Mouse (Mus musculus) midbrain, embryonic 12.5 days (tissue): ENCODE results near the gene Apobec4. TPM values are rescaled to one million over a fixed set of nuclear protein-coding genes. Genes with fewer than 3 reads are reported as not detected.

ENCODE experiments used
- ATAC-seq: fragments of 200-750 bp; cut with Nextera tagmentation; 2 replicates; pipeline ENCODE4 v1.8.0; 2017; ENCODE audit warnings: low read depth, moderate TSS enrichment, moderate library complexity; ENCODE audit not compliant: low FRiP score
- H3K27ac ChIP-seq: fragments of 300-500 bp; sonication (generic); replicated peaks from 2 replicates; pipeline ENCODE4 v1.5.1; 2016; ENCODE audit warnings: mild to moderate bottlenecking
- H3K27me3 ChIP-seq: fragments of 300-500 bp; sonication (generic); 2 replicates; pipeline ENCODE4 v1.6.1; 2016; ENCODE audit warnings: mild to moderate bottlenecking
- H3K36me3 ChIP-seq: fragments of 300-500 bp; sonication (generic); 2 replicates; pipeline ENCODE4 v1.6.1; 2016
- H3K4me1 ChIP-seq: fragments of 300-500 bp; sonication (generic); 2 replicates; pipeline ENCODE4 v1.6.1; 2016
- H3K4me2 ChIP-seq: fragments of 300-500 bp; sonication (generic); replicated peaks from 2 replicates; pipeline ENCODE4 v1.6.1; 2016; ENCODE audit warnings: mild to moderate bottlenecking, moderate library complexity
- H3K4me3 ChIP-seq: fragments of 300-500 bp; sonication (generic); 2 replicates; pipeline ENCODE4 v1.5.1; 2016; ENCODE audit warnings: mild to moderate bottlenecking
- H3K9ac ChIP-seq: fragments of 300-500 bp; sonication (generic); replicated peaks from 2 replicates; pipeline ENCODE4 v1.6.1; 2016; ENCODE audit warnings: mild to moderate bottlenecking, moderate library complexity
- H3K9me3 ChIP-seq: fragments of 300-500 bp; sonication (generic); 2 replicates; pipeline ENCODE4 v1.6.1; 2016; ENCODE audit warnings: mild to moderate bottlenecking
- WGBS: fragments of 180-500 bp; shearing (Covaris S2); methylation state at CpG from one replicate; pipeline ENCODE4 v1.1.7; 2016; 5-methylcytosine and 5-hydroxymethylcytosine counted together
- polyA plus RNA-seq: library from polyadenylated mRNA; unstranded; fragments of >200 nt; fragmentation: Nextera tagmentation; extraction: Ambion mirVana; gene quantifications from 2 replicates; pipeline ENCODE4 v1.2.1, GENCODE M21; 2016

Gene Apobec4
- polyA plus RNA-seq, 1 experiment from 2014 or later, result not detected

GRCm38 (mm10) chr1:152726095-152726494 lies 24.3 kb upstream of the Apobec4 start:
- Histone ChIP-seq H3K4me3 (no peak overlapping the region), H3K27me3 (no peaks in the 10 kb centered on the region), H3K4me1 (no peaks in the 10 kb centered on the region), H3K27ac (no peak overlapping the region), H3K9me3 (no peaks in the 10 kb centered on the region), H3K4me2 (no peak overlapping the region), H3K36me3 (no peaks in the 10 kb centered on the region), H3K9ac (no peak overlapping the region)
- no peak for ATAC-seq
- WGBS, result 87% methylated on average over 3 of the region's 3 CpGs

DNA sequence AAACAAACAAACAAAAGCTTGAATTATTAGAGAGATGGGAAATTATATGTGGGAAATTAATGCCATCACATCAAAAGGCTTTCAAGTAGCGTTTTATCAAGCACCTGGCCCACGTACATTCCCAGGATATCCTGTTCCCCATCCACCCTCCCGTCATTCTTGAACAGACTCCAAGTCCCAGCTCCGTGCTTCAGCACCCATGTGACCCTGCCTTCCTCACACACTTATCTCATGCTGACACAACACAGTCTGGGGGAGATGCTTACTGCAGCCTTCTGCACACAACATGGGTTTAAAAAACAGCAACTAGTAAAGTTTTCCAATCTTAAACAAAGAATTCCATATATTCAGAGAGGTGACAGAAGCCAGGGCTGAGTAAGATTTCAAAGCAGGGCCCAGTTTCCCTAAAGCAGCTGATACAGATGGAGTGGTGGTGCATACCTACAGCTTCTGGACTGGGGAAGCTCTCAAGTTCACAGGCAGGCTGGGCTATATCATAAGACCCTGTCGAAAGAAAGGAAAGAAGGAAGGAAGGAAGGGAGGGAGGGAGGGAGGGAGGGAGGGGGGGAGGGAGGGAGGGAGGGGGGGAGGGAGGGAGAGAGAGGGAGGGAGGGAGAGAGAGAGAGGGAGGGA lies 22.6 kb upstream of the Apobec4 start:
- no peak overlapping the region for H3K9ac ChIP-seq
- no peak for ATAC-seq
- H3K4me3 ChIP-seq, result no peak overlapping the region

GRCm38 (mm10) chr1:152738793-152739192 lies 11.6 kb upstream of the Apobec4 start:
- ATAC-seq, result no peak
- no peak overlapping the region for H3K27ac ChIP-seq
- WGBS, result 91% methylated on average over 9 of the region's 9 CpGs

More for the DNA sequence above, 22.6 kb upstream of the Apobec4 start:
- 76% methylated on average over 4 of the region's 5 CpGs for WGBS
- H3K36me3 ChIP-seq, result no peaks in the 10 kb centered on the region
- H3K4me2 ChIP-seq, result no peak overlapping the region
- no peaks in the 10 kb centered on the region for H3K27me3 ChIP-seq
- H3K27ac ChIP-seq, result no peak overlapping the region
- no peaks in the 10 kb centered on the region for H3K9me3 ChIP-seq
- no peaks in the 10 kb centered on the region for H3K4me1 ChIP-seq

GRCm38 (mm10) chr1:152739374-152739773 lies 11.0 kb upstream of the Apobec4 start:
- no peak for ATAC-seq
- WGBS, result 88% methylated on average over 11 of the region's 11 CpGs

More at GRCm38 (mm10) chr1:152738793-152739192, 11.6 kb upstream of the Apobec4 start:
- no peaks in the 10 kb centered on the region for H3K36me3 ChIP-seq
- H3K4me1 ChIP-seq, result no peaks in the 10 kb centered on the region
- no peaks in the 10 kb centered on the region for H3K9me3 ChIP-seq
- no peaks in the 10 kb centered on the region for H3K27me3 ChIP-seq
- no peak overlapping the region for H3K9ac ChIP-seq
- H3K4me2 ChIP-seq, result no peak overlapping the region
- no peak overlapping the region for H3K4me3 ChIP-seq

GRCm38 (mm10) chr1:152743095-152743826 lies 7.1 kb upstream of the Apobec4 start:
- Histone ChIP-seq H3K4me3 (no peak overlapping the region), H3K27ac (no peak overlapping the region), H3K4me1 (no peaks in the 10 kb centered on the region), H3K27me3 (no peaks in the 10 kb centered on the region), H3K9ac (no peak overlapping the region), H3K9me3 (no peaks in the 10 kb centered on the region), H3K4me2 (no peak overlapping the region), H3K36me3 (no peaks in the 10 kb centered on the region)
- ATAC-seq, result no peak
- 71% methylated on average over 15 of the region's 15 CpGs for WGBS

More at GRCm38 (mm10) chr1:152739374-152739773, 11.0 kb upstream of the Apobec4 start:
- Histone ChIP-seq H3K9me3 (no peaks in the 10 kb centered on the region), H3K4me2 (no peak overlapping the region), H3K4me1 (no peaks in the 10 kb centered on the region), H3K9ac (no peak overlapping the region), H3K27me3 (no peaks in the 10 kb centered on the region), H3K4me3 (no peak overlapping the region), H3K36me3 (no peaks in the 10 kb centered on the region), H3K27ac (no peak overlapping the region)

DNA sequence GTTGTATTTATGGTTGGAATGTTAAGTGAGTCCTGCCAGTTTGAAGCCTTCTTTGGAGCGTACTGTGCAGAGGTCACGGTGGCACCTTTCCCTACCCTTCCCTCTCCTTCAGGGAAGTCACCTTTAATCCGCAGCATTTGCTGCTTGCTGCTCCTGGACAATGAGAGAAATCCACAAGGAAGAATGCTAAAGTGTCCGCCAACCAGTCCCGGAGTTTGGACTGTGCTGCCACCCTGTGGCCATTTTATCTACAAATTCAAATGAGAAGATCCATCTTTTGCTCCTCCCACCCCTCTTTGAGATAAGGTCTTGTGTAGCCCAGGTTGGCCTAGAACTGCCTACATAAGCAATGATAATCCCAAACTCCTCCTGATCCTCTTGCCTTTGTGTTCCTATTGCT lies 3.9 kb upstream of the Apobec4 start:
- H3K9ac ChIP-seq, result no peak overlapping the region
- ATAC-seq, result peak; percentile 63
- H3K36me3 ChIP-seq, result no peaks in the 10 kb centered on the region
- no peak overlapping the region for H3K27ac ChIP-seq
- no peak overlapping the region for H3K4me2 ChIP-seq
- H3K9me3 ChIP-seq, result no peaks in the 10 kb centered on the region
- H3K27me3 ChIP-seq, result no peaks in the 10 kb centered on the region
- H3K4me3 ChIP-seq, result no peak overlapping the region
- WGBS, result 2% methylated on average over 5 of the region's 5 CpGs
- peaks cover 5% of the 10 kb centered on the region; the same call in 1 of the 2 replicates for H3K4me1 ChIP-seq

DNA sequence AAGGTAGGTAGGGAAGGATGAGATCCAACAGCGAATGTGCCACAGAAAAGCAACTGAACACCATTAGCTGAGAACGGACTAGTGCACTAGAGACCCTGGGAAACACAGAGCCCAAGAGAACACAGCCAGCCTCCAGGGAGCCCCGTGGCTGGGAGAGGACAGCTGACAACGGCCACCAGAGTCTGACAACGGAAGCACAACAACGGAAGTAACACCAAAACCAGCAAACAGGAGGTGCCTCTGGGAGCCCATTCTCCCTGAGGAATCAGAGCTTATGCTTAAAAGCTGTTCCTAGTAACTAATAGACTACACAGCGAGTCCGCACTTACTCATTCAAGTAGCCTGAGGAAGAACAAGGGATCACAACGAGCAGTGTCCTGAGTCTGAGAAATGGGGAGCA lies 1.1 kb upstream of the Apobec4 start:
- no peaks in the 10 kb centered on the region for H3K36me3 ChIP-seq
- H3K4me2 ChIP-seq, result no peak overlapping the region
- no peaks in the 10 kb centered on the region for H3K27me3 ChIP-seq
- no peak for ATAC-seq
- H3K9me3 ChIP-seq, result no peaks in the 10 kb centered on the region
- WGBS, result 81% methylated on average over 9 of the region's 9 CpGs
- H3K4me3 ChIP-seq, result no peak overlapping the region
- H3K9ac ChIP-seq, result no peak overlapping the region
- no peak overlapping the region for H3K27ac ChIP-seq
- peaks cover 5% of the 10 kb centered on the region; the same call in 1 of the 2 replicates for H3K4me1 ChIP-seq

GRCm38 (mm10) chr1:152761791-152762190 lies 11.4 kb downstream of the Apobec4 start:
- H3K4me1 ChIP-seq, result peaks cover 7% of the 10 kb centered on the region; the same call in 1 of the 2 replicates
- H3K27me3 ChIP-seq, result peaks cover 7% of the 10 kb centered on the region; the same call in 1 of the 2 replicates
- WGBS, result 87% methylated on average over 2 of the region's 2 CpGs
- no peak overlapping the region for H3K27ac ChIP-seq
- no peak overlapping the region for H3K9ac ChIP-seq
- no peak overlapping the region for H3K4me2 ChIP-seq
- no peak for ATAC-seq
- H3K9me3 ChIP-seq, result no peaks in the 10 kb centered on the region
- H3K4me3 ChIP-seq, result no peak overlapping the region
- no peaks in the 10 kb centered on the region for H3K36me3 ChIP-seq

- WGBS, result under 1% methylated on average over 86 of the region's 86 CpGs
- peaks cover 12% of the 10 kb centered on the region; the same call in 1 of the 2 replicates for H3K4me1 ChIP-seq
Observed at GRCm38 (mm10) chr1:152766032-152766772, 15.9 kb downstream of the Apobec4 start, which contains the start of the genes Rgl1 and Arpc5. TSS of gene Rgl1 (minus strand) at chr1:152766351. TSS of gene Arpc5 (plus strand) at chr1:152766542.

DNA sequence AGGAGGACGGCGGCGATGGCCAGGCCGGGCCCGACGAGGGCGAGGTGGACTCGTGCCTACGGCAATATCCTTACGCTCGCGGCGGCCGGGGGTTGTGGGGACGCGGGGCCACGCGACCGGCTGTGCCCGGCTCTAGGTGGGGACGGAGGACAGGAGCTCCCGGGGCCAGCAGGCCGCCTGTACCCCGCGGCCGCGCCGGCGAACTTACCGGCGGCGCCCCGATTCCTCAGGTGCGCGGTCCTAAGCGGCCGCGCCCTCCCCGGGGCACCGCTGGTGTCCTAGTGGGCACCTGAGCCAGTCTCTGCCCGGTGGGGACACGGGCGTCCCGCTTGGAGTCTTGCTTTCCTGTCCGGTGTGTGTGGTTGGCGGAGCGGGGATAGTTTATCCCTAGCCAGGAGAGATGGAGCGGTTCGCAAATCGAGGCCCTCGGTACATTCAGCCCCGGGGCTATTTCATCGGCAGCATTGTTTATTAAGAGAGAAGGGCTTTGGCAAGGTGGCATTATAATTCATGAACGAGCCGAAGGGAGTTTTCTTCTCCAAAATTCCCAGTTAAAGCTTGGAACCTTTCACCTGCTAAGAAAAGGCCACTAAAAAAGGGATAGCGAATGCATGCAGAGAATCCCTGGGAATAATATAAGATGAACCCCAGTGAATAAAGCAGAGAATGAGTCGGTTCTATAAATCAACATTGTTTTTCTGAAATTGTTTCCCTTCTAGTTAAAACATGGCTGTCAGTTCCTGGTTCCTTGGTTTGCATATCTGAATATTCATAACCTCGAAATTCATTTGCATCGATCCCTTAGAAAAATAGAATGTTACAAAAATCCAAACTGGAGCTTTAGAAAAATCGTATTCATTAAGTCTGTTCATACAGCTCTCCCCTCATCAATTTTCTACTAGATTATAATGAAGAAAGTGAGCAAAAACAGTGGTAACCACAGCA lies 16.7 kb downstream of the Apobec4 start:
- Histone ChIP-seq H3K9ac (peak overlapping the region; percentile 86), H3K36me3 (peaks cover 11% of the 10 kb centered on the region), H3K4me1 (peaks cover 12% of the 10 kb centered on the region; the same call in 1 of the 2 replicates), H3K27ac (peak overlapping the region; percentile 82), H3K4me2 (peak overlapping the region; percentile 95), H3K27me3 (peaks cover 7% of the 10 kb centered on the region; the same call in 1 of the 2 replicates), H3K9me3 (no peaks in the 10 kb centered on the region), H3K4me3 (peak overlapping the region; percentile 76)
- peak; percentile 74 for ATAC-seq
- WGBS, result 2% methylated on average over 60 of the region's 60 CpGs

More at GRCm38 (mm10) chr1:152766032-152766772, 15.9 kb downstream of the Apobec4 start, which contains the start of the genes Rgl1 and Arpc5:
- peak within 1 kb of the TSS; percentile 82 for H3K27ac ChIP-seq
- peak within 1 kb of the TSS; percentile 95 for H3K4me2 ChIP-seq
- peak within 1 kb of the TSS; percentile 86 for H3K9ac ChIP-seq
- H3K9me3 ChIP-seq, result no peaks in the 10 kb centered on the region
- peak; percentile 97 for ATAC-seq
- H3K36me3 ChIP-seq, result peaks cover 7% of the 10 kb centered on the region
- peak within 1 kb of the TSS; percentile 76 for H3K4me3 ChIP-seq
- H3K27me3 ChIP-seq, result peaks cover 7% of the 10 kb centered on the region; the same call in 1 of the 2 replicates
